Mouse (Mus musculus): ENCODE results near the gene Tnfrsf8.

The Tnfrsf8 gene

GRCm38 (mm10) chr4:145267631-145268110 lies 47.3 kb downstream of the Tnfrsf8 start:
- DNase-seq (ENCODE audit: low spot score) = no peak

- DNase-seq (ENCODE audit: low spot score) = no peak
Measured at GRCm38 (mm10) chr4:145266505-145266904, 48.5 kb downstream of the Tnfrsf8 start.

- DNase-seq (ENCODE audit: low spot score) = no peak
Measured at GRCm38 (mm10) chr4:145264761-145265160, 50.2 kb downstream of the Tnfrsf8 start.

GRCm38 (mm10) chr4:145263583-145263982 lies 51.4 kb downstream of the Tnfrsf8 start:
- no peak for DNase-seq (ENCODE audit: low spot score)

GRCm38 (mm10) chr4:145260802-145261201 lies 54.2 kb downstream of the Tnfrsf8 start:
- no peak for DNase-seq (ENCODE audit: low spot score)

GRCm38 (mm10) chr4:145257751-145258434 lies 57.1 kb downstream of the Tnfrsf8 start:
- DNase-seq (ENCODE audit: low spot score) = no peak

- no peak for DNase-seq (ENCODE audit: low spot score)
Measured at GRCm38 (mm10) chr4:145256144-145256543, 58.8 kb downstream of the Tnfrsf8 start.

GRCm38 (mm10) chr4:145254418-145254817 lies 60.5 kb downstream of the Tnfrsf8 start:
- no peak for DNase-seq (ENCODE audit: low spot score)

- no peak for DNase-seq (ENCODE audit: low spot score)
Measured at GRCm38 (mm10) chr4:145252611-145253010, 62.4 kb downstream of the Tnfrsf8 start.

GRCm38 (mm10) chr4:145251546-145251945 lies 63.4 kb downstream of the Tnfrsf8 start:
- DNase-seq (ENCODE audit: low spot score) = no peak

- DNase-seq (ENCODE audit: low spot score) = no peak
Measured at GRCm38 (mm10) chr4:145250002-145250401, 65.0 kb downstream of the Tnfrsf8 start.

- DNase-seq (ENCODE audit: low spot score) = no peak
Measured at GRCm38 (mm10) chr4:145247556-145247955, 67.4 kb downstream of the Tnfrsf8 start.

- peak; percentile 54 for DNase-seq (ENCODE audit: low spot score)
Measured at GRCm38 (mm10) chr4:145246173-145247011, 68.6 kb downstream of the Tnfrsf8 start, which contains the start of gene Tnfrsf1b. Gene Tnfrsf1b (minus strand): TSS chr4:145246870.

- no peak for DNase-seq (ENCODE audit: low spot score)
Measured at GRCm38 (mm10) chr4:145245581-145245980, 69.4 kb downstream of the Tnfrsf8 start.

- DNase-seq (ENCODE audit: low spot score) = no peak
Measured at GRCm38 (mm10) chr4:145244676-145245075, 70.3 kb downstream of the Tnfrsf8 start.

GRCm38 (mm10) chr4:145242719-145243350 lies 72.1 kb downstream of the Tnfrsf8 start:
- no peak for DNase-seq (ENCODE audit: low spot score)

- DNase-seq (ENCODE audit: low spot score) = no peak
Measured at GRCm38 (mm10) chr4:145240723-145241231, 74.2 kb downstream of the Tnfrsf8 start.

GRCm38 (mm10) chr4:145239049-145239830 lies 75.7 kb downstream of the Tnfrsf8 start:
- no peak for DNase-seq (ENCODE audit: low spot score)

GRCm38 (mm10) chr4:145236027-145236426 lies 78.9 kb downstream of the Tnfrsf8 start:
- DNase-seq (ENCODE audit: low spot score) = no peak

- no peak for DNase-seq (ENCODE audit: low spot score)
Measured at GRCm38 (mm10) chr4:145233487-145234228, 81.3 kb downstream of the Tnfrsf8 start.

GRCm38 (mm10) chr4:145231732-145232131 lies 83.2 kb downstream of the Tnfrsf8 start:
- DNase-seq (ENCODE audit: low spot score) = no peak
